Mouse (Mus musculus) kidney, embryonic 16.5 days (tissue): ENCODE data around the gene Neurl4. TPM values are rescaled to one million over a fixed set of nuclear protein-coding genes. Genes with fewer than 3 reads are reported as not detected.
"Not testable (repeated sequence)": the region's sequence is repeated elsewhere in the genome, so short reads cannot be mapped to it uniquely, and the experiment has no call there.

Source experiments
- ATAC-seq: fragments of 200-750 bp; cut with Nextera tagmentation; 2 replicates; pipeline ENCODE4 v1.8.0; 2017; ENCODE audit warnings: moderate TSS enrichment; ENCODE audit not compliant: low FRiP score, low TSS enrichment
- H3K27ac ChIP-seq: fragments of 300-500 bp; sonication (generic); 2 replicates; pipeline ENCODE4 v1.5.1; 2014; ENCODE audit warnings: low read length
- H3K27me3 ChIP-seq: fragments of 300-500 bp; sonication (generic); 2 replicates; pipeline ENCODE4 v1.6.1; 2014; ENCODE audit warnings: low read length, control low read depth, mixed read lengths; ENCODE audit not compliant: insufficient read depth
- H3K36me3 ChIP-seq: fragments of 300-500 bp; sonication (generic); 2 replicates; pipeline ENCODE4 v1.6.1; 2014; ENCODE audit warnings: low read length, control low read depth, mixed read lengths; ENCODE audit not compliant: insufficient read depth
- H3K4me1 ChIP-seq: fragments of 300-500 bp; sonication (generic); 2 replicates; pipeline ENCODE4 v1.6.1; 2014; ENCODE audit warnings: low read length, control low read depth, mixed read lengths; ENCODE audit not compliant: insufficient read depth
- H3K4me2 ChIP-seq: fragments of 300-500 bp; sonication (generic); replicated peaks from 2 replicates; pipeline ENCODE4 v1.6.1; 2014; ENCODE audit warnings: low read depth, low read length
- H3K4me3 ChIP-seq: fragments of 300-500 bp; sonication (generic); 2 replicates; pipeline ENCODE4 v1.5.1; 2014; ENCODE audit warnings: mild to moderate bottlenecking, low read length
- H3K9ac ChIP-seq: fragments of 300-500 bp; sonication (generic); replicated peaks from 2 replicates; pipeline ENCODE4 v1.6.1; 2014; ENCODE audit warnings: low read length
- H3K9me3 ChIP-seq: fragments of 300-500 bp; sonication (generic); 2 replicates; pipeline ENCODE4 v1.6.1; 2016; ENCODE audit warnings: low read length, control low read depth
- WGBS: fragments of 180-500 bp; shearing (Covaris S2); extraction: QIAGEN DNeasy Blood & Tissue Kit; methylation state at CpG from one replicate; pipeline ENCODE4 v1.1.7; 2014; 5-methylcytosine and 5-hydroxymethylcytosine counted together
- polyA plus RNA-seq: library from polyadenylated mRNA; unstranded; fragments of >200 nt; fragmentation: Nextera tagmentation; extraction: Ambion mirVana; gene quantifications from 2 replicates; pipeline ENCODE4 v1.2.1, GENCODE M21; 2015

The Neurl4 gene
- polyA plus RNA-seq, 1 experiment from 2014 or later = 12.8 TPM

DNA sequence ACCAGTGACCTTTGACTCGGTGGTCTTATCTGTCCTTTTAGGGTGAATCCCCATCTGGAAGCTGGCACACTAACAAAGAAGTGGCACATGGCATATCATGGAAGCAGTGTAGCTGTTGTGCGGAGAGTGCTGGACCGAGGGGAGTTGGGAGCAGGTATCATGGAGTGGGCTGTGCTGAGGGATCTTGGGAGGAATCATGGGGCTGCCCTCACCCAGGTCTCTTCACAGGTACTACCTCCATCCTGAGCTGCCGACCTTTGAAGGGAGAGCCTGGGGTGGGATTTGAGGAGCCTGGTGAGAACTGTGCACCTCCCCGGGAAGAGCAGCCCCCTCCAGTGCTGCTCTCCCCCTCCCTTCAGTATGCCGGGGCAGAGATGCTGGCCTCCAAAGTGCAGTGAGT is 10.8 kb downstream of the Neurl4 start:
- H3K4me2 ChIP-seq = no peak overlapping the region
- WGBS = 87% methylated on average over 6 of the region's 6 CpGs
- ATAC-seq = no peak

DNA sequence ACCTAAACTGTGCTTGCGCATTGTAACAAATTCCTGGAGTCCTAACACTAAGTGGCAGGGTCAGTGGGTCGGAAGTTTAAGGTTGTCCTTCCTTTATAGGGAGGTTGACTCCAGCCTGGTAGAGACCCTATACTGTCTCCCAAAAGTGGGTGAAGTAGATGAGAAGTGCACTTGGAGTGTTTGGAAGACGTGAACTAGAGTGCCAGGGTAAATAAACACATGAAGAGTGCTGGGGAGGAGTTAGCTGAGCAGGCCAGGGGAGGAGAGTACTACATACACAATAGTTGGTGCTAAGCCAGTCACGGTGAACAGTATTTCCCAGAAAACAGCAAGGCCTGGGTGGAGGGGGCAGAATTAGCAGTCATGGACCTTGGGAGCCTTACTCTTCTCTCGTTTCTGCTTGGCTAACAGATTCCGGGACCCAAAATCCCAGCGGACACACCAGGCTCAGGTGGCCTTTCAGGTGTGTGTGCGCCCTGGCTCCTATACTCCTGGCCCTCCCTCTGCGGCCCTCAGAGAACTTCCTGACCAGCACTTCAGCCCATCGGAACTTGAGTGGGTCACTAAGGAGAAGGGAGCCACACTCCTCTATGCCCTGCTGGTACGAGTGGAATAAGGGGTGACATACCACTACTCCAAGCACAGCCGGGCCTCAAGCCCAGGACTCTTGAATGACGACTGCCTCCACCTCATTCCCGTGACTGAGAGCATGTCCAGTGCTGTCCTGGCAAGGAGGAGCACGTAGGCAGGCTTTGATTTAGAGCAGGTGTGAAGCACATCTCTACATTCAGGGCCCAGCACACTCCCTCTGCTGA is 12.1 kb downstream of the Neurl4 start:
- peak overlapping the region; percentile 79 for H3K4me2 ChIP-seq
- WGBS = 76% methylated on average over 15 of the region's 15 CpGs
- no peak for ATAC-seq
- H3K9ac ChIP-seq = no peak overlapping the region; the same call in 1 of the 2 replicates
- no peak overlapping the region for H3K27ac ChIP-seq
- H3K27me3 ChIP-seq = no peaks in the 10 kb centered on the region
- H3K9me3 ChIP-seq = no peaks in the 10 kb centered on the region
- H3K4me1 ChIP-seq = peaks cover 26% of the 10 kb centered on the region
- peaks cover 77% of the 10 kb centered on the region for H3K36me3 ChIP-seq
- H3K4me3 ChIP-seq = peak overlapping the region; percentile 88

More for the DNA sequence above, 10.8 kb downstream of the Neurl4 start:
- Histone ChIP-seq H3K27ac (no peak overlapping the region), H3K36me3 (peaks cover 77% of the 10 kb centered on the region), H3K9ac (no peak overlapping the region), H3K9me3 (no peaks in the 10 kb centered on the region), H3K4me3 (no peak overlapping the region), H3K27me3 (no peaks in the 10 kb centered on the region), H3K4me1 (peaks cover 26% of the 10 kb centered on the region)

DNA sequence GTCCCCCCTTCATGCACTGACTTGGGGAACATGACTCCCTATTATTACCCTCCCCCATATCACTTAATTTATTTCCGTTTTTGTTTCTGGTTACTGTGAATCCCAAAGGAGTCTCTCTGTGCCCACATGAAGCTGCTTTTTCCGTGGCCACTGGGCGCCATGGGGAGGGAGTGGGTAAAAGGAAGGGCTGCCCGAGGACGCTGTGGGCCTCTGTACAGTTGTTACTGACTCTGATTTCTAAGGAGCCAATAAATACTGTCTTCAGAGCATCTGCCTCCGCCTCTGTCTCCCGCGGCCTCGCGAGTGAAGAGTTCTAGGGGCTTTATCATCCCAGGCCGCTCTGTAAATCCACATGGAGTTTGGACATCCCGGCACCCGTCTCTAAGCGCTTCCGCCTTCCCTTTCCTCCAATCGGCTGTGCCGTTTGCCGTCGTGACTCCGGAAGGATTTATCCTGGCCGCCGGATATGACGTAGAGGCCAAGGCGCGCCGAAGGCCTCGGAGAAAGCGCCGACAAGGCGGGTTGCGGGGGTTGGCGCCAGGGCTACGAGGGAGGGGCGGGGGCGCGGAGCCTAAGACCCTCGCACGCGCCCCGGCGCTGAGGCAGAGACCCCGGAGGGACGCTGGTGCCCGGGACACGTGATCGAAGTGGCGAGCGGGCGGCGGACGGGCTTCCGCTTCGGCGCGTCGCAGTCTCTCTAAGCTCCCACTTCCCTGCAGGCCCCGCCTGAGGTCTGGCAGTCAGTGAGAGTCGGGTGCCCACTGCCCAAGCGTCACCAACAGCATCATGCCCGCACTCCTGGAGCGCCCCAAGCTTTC is 12.9 kb downstream of the Neurl4 start, which contains the start of gene Gps2:
TSS of gene Gps2 (plus strand) at position 335 of the 818 bp plus-strand sequence.
- Histone ChIP-seq H3K27me3 (no peaks in the 10 kb centered on the region), H3K4me1 (peaks cover 32% of the 10 kb centered on the region), H3K9ac (peak within 1 kb of the TSS; percentile 83), H3K9me3 (no peaks in the 10 kb centered on the region), H3K4me3 (peak within 1 kb of the TSS; percentile 88), H3K27ac (peak within 1 kb of the TSS; percentile 78), H3K4me2 (peak within 1 kb of the TSS; percentile 79), H3K36me3 (peaks cover 75% of the 10 kb centered on the region)
- WGBS = under 1% methylated on average over 61 of the region's 61 CpGs
- peak; percentile 87 for ATAC-seq

DNA sequence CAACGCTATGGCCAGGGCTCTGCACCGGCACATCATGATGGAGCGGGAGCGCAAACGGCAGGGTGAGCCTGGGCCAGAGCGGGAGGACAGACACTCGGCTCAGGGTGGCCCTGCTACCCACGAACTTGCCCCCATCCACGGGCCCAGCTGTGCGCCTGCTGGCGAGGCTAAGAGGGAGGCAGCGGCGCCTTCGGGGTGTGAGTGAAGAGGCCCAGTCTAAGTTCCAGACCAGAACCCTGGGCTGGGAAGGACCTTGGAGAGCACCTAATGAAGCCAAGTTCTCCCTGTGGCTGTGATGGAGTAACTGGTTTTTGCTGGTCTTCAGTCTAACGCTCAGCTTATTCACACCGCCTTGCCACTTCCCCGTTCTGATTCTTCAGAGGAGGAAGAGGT is 13.5 kb downstream of the Neurl4 start:
- ATAC-seq = no peak
- H3K9me3 ChIP-seq = no peaks in the 10 kb centered on the region
- H3K4me2 ChIP-seq = peak overlapping the region; percentile 79
- under 1% methylated on average over 17 of the region's 17 CpGs for WGBS
- peaks cover 37% of the 10 kb centered on the region for H3K4me1 ChIP-seq
- peak overlapping the region; percentile 83 for H3K9ac ChIP-seq
- peaks cover 72% of the 10 kb centered on the region for H3K36me3 ChIP-seq
- H3K4me3 ChIP-seq = peak overlapping the region; percentile 88
- H3K27ac ChIP-seq = peak overlapping the region; percentile 78
- H3K27me3 ChIP-seq = no peaks in the 10 kb centered on the region

DNA sequence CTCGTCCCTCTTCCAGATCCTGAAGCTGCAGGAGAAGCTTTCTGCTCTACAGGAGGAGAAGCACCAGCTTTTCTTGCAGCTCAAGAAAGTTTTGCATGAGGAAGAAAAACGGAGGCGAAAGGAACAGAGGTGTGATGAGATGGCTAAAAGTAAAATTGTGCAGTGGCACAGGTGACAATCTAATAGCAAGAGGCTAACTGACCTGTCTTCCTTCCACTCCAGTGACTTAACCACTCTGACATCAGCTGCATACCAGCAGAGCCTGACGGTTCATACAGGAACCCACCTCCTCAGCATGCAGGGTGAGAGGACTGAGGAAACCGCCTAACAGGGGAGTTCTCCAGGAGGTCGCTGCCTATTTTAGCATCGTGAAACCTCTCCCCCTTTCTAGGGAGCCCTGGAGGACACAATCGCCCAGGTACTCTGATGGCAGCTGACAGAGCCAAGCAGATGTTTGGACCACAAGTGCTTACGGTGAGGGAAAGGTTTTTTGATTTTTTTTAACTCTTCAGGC is 14.1 kb downstream of the Neurl4 start:
- Histone ChIP-seq H3K36me3 (peaks cover 67% of the 10 kb centered on the region), H3K4me2 (peak overlapping the region; percentile 79), H3K27me3 (no peaks in the 10 kb centered on the region), H3K27ac (0 out of 2 replicates have a peak overlapping the region, but pooled peaks have one; percentile 78), H3K9me3 (no peaks in the 10 kb centered on the region), H3K4me1 (peaks cover 40% of the 10 kb centered on the region), H3K4me3 (peak overlapping the region; percentile 88), H3K9ac (peak overlapping the region; percentile 83; the same call in 1 of the 2 replicates)
- 36% methylated on average over 9 of the region's 9 CpGs for WGBS
- no peak for ATAC-seq

DNA sequence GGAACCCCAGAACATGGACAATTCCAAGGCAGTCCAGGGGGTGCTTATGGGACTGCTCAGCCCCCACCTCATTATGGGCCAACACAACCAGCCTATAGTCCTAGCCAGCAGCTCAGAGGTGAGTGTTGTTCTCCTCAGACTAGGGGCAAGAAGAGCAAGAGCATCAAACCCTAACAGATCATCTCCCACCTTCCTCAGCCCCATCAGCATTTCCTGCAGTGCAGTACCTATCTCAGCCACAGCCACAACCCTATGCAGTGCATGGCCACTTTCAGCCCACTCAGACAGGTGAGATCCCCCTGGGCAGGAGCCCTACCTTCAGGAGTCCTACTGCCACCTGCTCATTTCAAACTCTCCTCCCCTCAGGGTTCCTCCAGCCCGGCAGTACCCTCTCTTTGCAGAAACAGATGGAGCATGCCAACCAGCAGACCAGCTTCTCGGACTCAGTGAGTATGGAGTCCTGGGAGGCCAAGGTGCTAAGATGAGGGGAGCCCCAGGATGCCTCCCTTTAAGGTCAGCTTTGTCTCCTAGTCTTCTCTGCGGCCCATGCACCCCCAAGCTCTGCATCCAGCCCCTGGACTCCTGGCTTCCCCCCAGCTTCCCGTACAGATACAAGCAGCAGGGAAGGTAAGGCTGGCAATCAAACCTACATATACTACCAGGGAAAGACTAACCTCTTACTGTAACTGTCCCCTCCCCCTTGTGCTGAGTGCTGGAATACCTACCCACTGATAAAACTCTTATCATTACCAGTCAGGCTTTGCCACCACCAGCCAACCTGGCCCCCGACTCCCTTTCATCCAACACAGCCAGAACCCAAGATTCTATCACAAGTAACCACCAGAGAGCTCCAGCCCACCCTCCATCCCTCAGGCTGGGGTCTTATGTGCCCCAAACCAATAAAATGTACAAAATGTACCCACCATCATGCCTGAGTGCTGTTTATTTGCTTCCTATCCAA is 15.1 kb downstream of the Neurl4 start:
- Histone ChIP-seq H3K9ac (no peak overlapping the region), H3K27ac (no peak overlapping the region), H3K4me2 (no peak overlapping the region), H3K4me1 (peaks cover 40% of the 10 kb centered on the region), H3K4me3 (no peak overlapping the region), H3K36me3 (peaks cover 57% of the 10 kb centered on the region), H3K9me3 (no peaks in the 10 kb centered on the region), H3K27me3 (no peaks in the 10 kb centered on the region)
- ATAC-seq = no peak
- WGBS = 65% methylated on average over 5 of the region's 5 CpGs

DNA sequence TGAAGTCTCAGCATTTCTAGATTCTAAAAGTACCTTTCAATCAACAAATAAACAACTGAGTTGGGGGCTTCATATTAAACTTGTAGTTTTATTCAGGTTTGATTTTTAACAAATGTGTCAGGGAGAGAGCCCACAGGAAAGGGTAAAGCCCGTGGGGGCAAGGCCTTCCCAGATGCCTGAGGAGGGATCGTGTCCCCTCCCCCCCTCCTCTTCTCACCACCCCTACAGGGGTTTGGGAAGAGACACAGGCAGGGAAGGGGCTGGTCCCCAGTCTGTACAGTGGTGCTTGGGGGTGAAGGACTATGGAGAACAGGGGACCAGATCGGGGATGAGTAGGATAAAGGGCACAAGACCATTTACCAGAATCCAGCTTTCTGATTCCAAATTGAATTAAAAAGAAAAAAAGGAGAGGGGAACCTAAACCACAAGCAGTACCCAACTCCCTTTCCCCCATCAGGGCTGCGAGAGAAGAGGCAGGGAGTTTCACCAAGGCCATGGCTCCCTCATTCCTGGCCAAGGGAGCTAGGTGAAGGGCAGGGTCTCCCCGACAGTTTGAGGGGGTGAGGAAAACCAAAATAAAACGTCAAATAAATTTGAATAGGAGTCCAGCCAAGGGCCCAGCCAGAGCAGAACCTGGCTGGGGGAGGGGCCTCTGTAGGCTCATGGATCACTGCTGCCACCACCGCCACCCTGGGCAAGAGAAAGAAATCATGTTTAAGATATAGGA is 15.9 kb downstream of the Neurl4 start:
- ATAC-seq, H3K9me3 ChIP-seq, H3K9ac ChIP-seq, H3K4me3 ChIP-seq, H3K27me3 ChIP-seq, H3K4me2 ChIP-seq, H3K27ac ChIP-seq: not testable (repeated sequence)
- peaks cover 49% of the 10 kb centered on the region for H3K36me3 ChIP-seq
- WGBS = 55% methylated on average over 7 of the region's 7 CpGs
- peaks cover 40% of the 10 kb centered on the region for H3K4me1 ChIP-seq

DNA sequence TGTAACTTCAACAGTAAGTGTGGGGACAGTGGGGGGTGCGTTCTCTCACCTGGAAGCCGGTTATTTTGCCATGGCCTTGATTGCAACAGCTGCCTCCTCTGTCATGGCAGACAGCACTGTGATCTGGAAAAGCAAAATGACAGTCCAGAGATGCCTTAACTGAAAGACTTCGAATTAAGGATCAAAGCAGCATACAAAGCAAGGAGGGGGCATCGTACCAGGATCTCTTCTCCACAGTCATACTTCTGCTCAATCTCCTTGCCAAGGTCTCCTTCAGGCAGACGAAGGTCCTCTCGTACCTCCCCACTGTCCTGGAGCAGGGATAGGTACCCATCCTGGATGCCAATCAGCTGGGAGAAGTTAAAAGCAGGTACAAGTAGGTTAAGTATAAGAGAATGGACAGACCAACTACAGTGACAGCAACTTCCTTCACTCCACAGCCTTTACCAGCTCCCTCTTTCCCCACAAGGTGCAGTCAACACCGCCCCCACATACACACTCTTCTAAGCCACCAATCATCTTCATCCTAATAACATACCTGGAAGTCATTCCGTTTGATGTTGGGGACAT is 16.6 kb downstream of the Neurl4 start:
- no peak for ATAC-seq
- no peak overlapping the region for H3K4me3 ChIP-seq
- no peaks in the 10 kb centered on the region for H3K27me3 ChIP-seq
- peaks cover 42% of the 10 kb centered on the region for H3K36me3 ChIP-seq
- no peak overlapping the region for H3K9ac ChIP-seq
- H3K27ac ChIP-seq = no peak overlapping the region
- 85% methylated on average over 8 of the region's 8 CpGs for WGBS
- H3K9me3 ChIP-seq = no peaks in the 10 kb centered on the region
- no peak overlapping the region for H3K4me2 ChIP-seq
- peaks cover 43% of the 10 kb centered on the region for H3K4me1 ChIP-seq
